Mouse (Mus musculus) embryonic facial prominence, embryonic 12.5 days (tissue): ENCODE measurements around the gene Ten1. TPM values are rescaled to one million over a fixed set of nuclear protein-coding genes. Genes with fewer than 3 reads are reported as not detected.

Source experiments
- ATAC-seq: fragments of 200-750 bp; cut with Nextera tagmentation; 2 replicates; pipeline ENCODE4 v1.8.0; 2017; ENCODE audit not compliant: insufficient number of reproducible peaks, insufficient read depth, low FRiP score, low TSS enrichment
- H3K27ac ChIP-seq: fragments of 300-500 bp; sonication (generic); 2 replicates; pipeline ENCODE4 v1.5.1; 2016; ENCODE audit warnings: mild to moderate bottlenecking
- H3K27me3 ChIP-seq: fragments of 300-500 bp; sonication (generic); 2 replicates; pipeline ENCODE4 v1.6.1; 2016; ENCODE audit warnings: mild to moderate bottlenecking, moderate library complexity
- H3K36me3 ChIP-seq: fragments of 300-500 bp; sonication (generic); 2 replicates; pipeline ENCODE4 v1.6.1; 2016; ENCODE audit warnings: mild to moderate bottlenecking
- H3K4me1 ChIP-seq: fragments of 300-500 bp; sonication (generic); 2 replicates; pipeline ENCODE4 v1.6.1; 2016
- H3K4me2 ChIP-seq: fragments of 300-500 bp; sonication (generic); replicated peaks from 2 replicates; pipeline ENCODE4 v1.6.1; 2016; ENCODE audit warnings: mild to moderate bottlenecking, moderate library complexity
- H3K4me3 ChIP-seq: fragments of 300-500 bp; sonication (generic); 2 replicates; pipeline ENCODE4 v1.5.1; 2016; ENCODE audit warnings: mild to moderate bottlenecking
- H3K9ac ChIP-seq: fragments of 300-500 bp; sonication (generic); 2 replicates; pipeline ENCODE4 v1.6.1; 2016; ENCODE audit warnings: mild to moderate bottlenecking, moderate library complexity
- H3K9me3 ChIP-seq: fragments of 300-500 bp; sonication (generic); 2 replicates; pipeline ENCODE4 v1.6.1; 2016; ENCODE audit warnings: mild to moderate bottlenecking, moderate library complexity
- WGBS: fragments of 180-500 bp; shearing (Covaris S2); methylation state at CpG from one replicate; pipeline ENCODE4 v1.1.7; 2016; 5-methylcytosine and 5-hydroxymethylcytosine counted together
- polyA plus RNA-seq: library from polyadenylated mRNA; unstranded; fragments of >200 nt; fragmentation: Nextera tagmentation; extraction: Ambion mirVana; gene quantifications from 2 replicates; pipeline ENCODE4 v1.2.1, GENCODE M21; 2016

The Ten1 gene
- polyA plus RNA-seq: 66.5 and 71.9 TPM in 2 replicates

- Histone ChIP-seq H3K4me2 (peak within 1 kb of the TSS; percentile 77), H3K27me3 (no peaks in the 10 kb centered on the region)
Observed at GRCm38 (mm10) chr11:116198639-116199531, at the start of gene Ten1, which contains the start of gene Acox1. Gene Ten1 (plus strand): TSS chr11:116198855. Gene Acox1 (minus strand): TSS chr11:116199045.

GRCm38 (mm10) chr11:116149341-116149740 is 49.3 kb upstream of the Ten1 start:
- H3K36me3 ChIP-seq: peaks cover 99% of the 10 kb centered on the region
- H3K9ac ChIP-seq: no peak overlapping the region
- H3K27me3 ChIP-seq: no peaks in the 10 kb centered on the region
- H3K27ac ChIP-seq: no peak overlapping the region
- WGBS: 85% methylated on average over 6 of the region's 6 CpGs
- no peaks in the 10 kb centered on the region for H3K9me3 ChIP-seq
- H3K4me1 ChIP-seq: no peaks in the 10 kb centered on the region
- H3K4me3 ChIP-seq: no peak overlapping the region
- no peak for ATAC-seq
- H3K4me2 ChIP-seq: no peak overlapping the region

More at GRCm38 (mm10) chr11:116198639-116199531, at the start of gene Ten1, which contains the start of gene Acox1:
- H3K27ac ChIP-seq: peak within 1 kb of the TSS; percentile 91
- H3K9me3 ChIP-seq: no peaks in the 10 kb centered on the region
- ATAC-seq: peak; percentile 97
- H3K36me3 ChIP-seq: no peaks in the 10 kb centered on the region
- under 1% methylated on average over 62 of the region's 62 CpGs for WGBS
- peak within 1 kb of the TSS; percentile 73 for H3K4me3 ChIP-seq
- H3K9ac ChIP-seq: peak within 1 kb of the TSS; percentile 80
- H3K4me1 ChIP-seq: peaks cover 8% of the 10 kb centered on the region; the same call in 1 of the 2 replicates

- H3K9ac ChIP-seq: no peak overlapping the region
- H3K9me3 ChIP-seq: no peaks in the 10 kb centered on the region
- no peaks in the 10 kb centered on the region for H3K4me1 ChIP-seq
- no peak overlapping the region for H3K4me2 ChIP-seq
- H3K27ac ChIP-seq: no peak overlapping the region
- H3K27me3 ChIP-seq: no peaks in the 10 kb centered on the region
- peaks cover 99% of the 10 kb centered on the region for H3K36me3 ChIP-seq
- no peak for ATAC-seq
- WGBS: 92% methylated on average over 2 of the region's 2 CpGs
- no peak overlapping the region for H3K4me3 ChIP-seq
Observed at GRCm38 (mm10) chr11:116150960-116151359, 47.7 kb upstream of the Ten1 start.

GRCm38 (mm10) chr11:116161312-116161711 is 37.3 kb upstream of the Ten1 start:
- ATAC-seq: no peak
- WGBS: 60% methylated on average over 12 of the region's 12 CpGs
- Histone ChIP-seq H3K4me2 (no peak overlapping the region), H3K27me3 (no peaks in the 10 kb centered on the region), H3K27ac (no peak overlapping the region), H3K4me3 (no peak overlapping the region), H3K36me3 (peaks cover 74% of the 10 kb centered on the region), H3K9ac (no peak overlapping the region), H3K4me1 (no peaks in the 10 kb centered on the region), H3K9me3 (no peaks in the 10 kb centered on the region)

- 75% methylated on average over 10 of the region's 10 CpGs for WGBS
- Histone ChIP-seq H3K27ac (no peak overlapping the region), H3K36me3 (peaks cover 66% of the 10 kb centered on the region), H3K9me3 (no peaks in the 10 kb centered on the region), H3K4me1 (peaks cover 8% of the 10 kb centered on the region), H3K4me2 (no peak overlapping the region), H3K9ac (no peak overlapping the region), H3K4me3 (no peak overlapping the region), H3K27me3 (no peaks in the 10 kb centered on the region)
- no peak for ATAC-seq
Observed at GRCm38 (mm10) chr11:116162146-116162545, 36.5 kb upstream of the Ten1 start.

GRCm38 (mm10) chr11:116163002-116163401 is 35.7 kb upstream of the Ten1 start:
- H3K27me3 ChIP-seq: no peaks in the 10 kb centered on the region
- no peak overlapping the region for H3K4me3 ChIP-seq
- no peak overlapping the region for H3K4me2 ChIP-seq
- ATAC-seq: no peak
- peaks cover 57% of the 10 kb centered on the region for H3K36me3 ChIP-seq
- H3K9ac ChIP-seq: no peak overlapping the region
- no peaks in the 10 kb centered on the region for H3K9me3 ChIP-seq
- peaks cover 8% of the 10 kb centered on the region for H3K4me1 ChIP-seq
- no peak overlapping the region for H3K27ac ChIP-seq
- 49% methylated on average over 9 of the region's 9 CpGs for WGBS

- H3K27me3 ChIP-seq: no peaks in the 10 kb centered on the region
- H3K4me1 ChIP-seq: peaks cover 8% of the 10 kb centered on the region
- H3K36me3 ChIP-seq: peaks cover 25% of the 10 kb centered on the region
- peak overlapping the region; percentile 64 for H3K4me3 ChIP-seq
- peak overlapping the region; percentile 84 for H3K27ac ChIP-seq
- 10% methylated on average over 6 of the region's 6 CpGs for WGBS
- no peaks in the 10 kb centered on the region for H3K9me3 ChIP-seq
- peak overlapping the region; percentile 73 for H3K9ac ChIP-seq
- peak overlapping the region; percentile 75 for H3K4me2 ChIP-seq
- ATAC-seq: no peak
Observed at GRCm38 (mm10) chr11:116167232-116167631, 31.4 kb upstream of the Ten1 start.

GRCm38 (mm10) chr11:116167884-116168439 is 30.7 kb upstream of the Ten1 start, which contains the start of gene Fbf1:
Gene Fbf1 (minus strand): TSS chr11:116168166.
- H3K4me3 ChIP-seq: peak within 1 kb of the TSS; percentile 64
- under 1% methylated on average over 40 of the region's 40 CpGs for WGBS
- H3K4me1 ChIP-seq: peaks cover 8% of the 10 kb centered on the region
- no peaks in the 10 kb centered on the region for H3K9me3 ChIP-seq
- H3K27ac ChIP-seq: peak within 1 kb of the TSS; percentile 84
- H3K9ac ChIP-seq: peak within 1 kb of the TSS; percentile 73
- peak; percentile 95 for ATAC-seq
- H3K4me2 ChIP-seq: peak within 1 kb of the TSS; percentile 75
- peaks cover 31% of the 10 kb centered on the region for H3K36me3 ChIP-seq
- no peaks in the 10 kb centered on the region for H3K27me3 ChIP-seq

GRCm38 (mm10) chr11:116169214-116169613 is 29.4 kb upstream of the Ten1 start:
- H3K4me1 ChIP-seq: peaks cover 8% of the 10 kb centered on the region
- 85% methylated on average over 3 of the region's 3 CpGs for WGBS
- no peak overlapping the region for H3K9ac ChIP-seq
- H3K36me3 ChIP-seq: peaks cover 31% of the 10 kb centered on the region
- H3K4me3 ChIP-seq: no peak overlapping the region
- H3K9me3 ChIP-seq: no peaks in the 10 kb centered on the region
- ATAC-seq: no peak
- H3K27me3 ChIP-seq: no peaks in the 10 kb centered on the region
- no peak overlapping the region for H3K4me2 ChIP-seq
- H3K27ac ChIP-seq: no peak overlapping the region

- no peak for ATAC-seq
- H3K4me3 ChIP-seq: no peak overlapping the region
- H3K4me1 ChIP-seq: peaks cover 8% of the 10 kb centered on the region
- 80% methylated on average over 5 of the region's 5 CpGs for WGBS
- H3K4me2 ChIP-seq: no peak overlapping the region
- no peak overlapping the region for H3K9ac ChIP-seq
- no peaks in the 10 kb centered on the region for H3K27me3 ChIP-seq
- no peaks in the 10 kb centered on the region for H3K9me3 ChIP-seq
- H3K27ac ChIP-seq: no peak overlapping the region
- peaks cover 32% of the 10 kb centered on the region for H3K36me3 ChIP-seq
Observed at GRCm38 (mm10) chr11:116170003-116170800, 28.5 kb upstream of the Ten1 start.

GRCm38 (mm10) chr11:116171959-116172358 is 26.7 kb upstream of the Ten1 start:
- H3K4me3 ChIP-seq: no peak overlapping the region
- no peak overlapping the region for H3K9ac ChIP-seq
- peaks cover 40% of the 10 kb centered on the region for H3K36me3 ChIP-seq
- no peak overlapping the region for H3K4me2 ChIP-seq
- WGBS: 80% methylated on average over 2 of the region's 2 CpGs
- peaks cover 1% of the 10 kb centered on the region for H3K4me1 ChIP-seq
- no peak overlapping the region for H3K27ac ChIP-seq
- no peak for ATAC-seq
- no peaks in the 10 kb centered on the region for H3K27me3 ChIP-seq
- H3K9me3 ChIP-seq: no peaks in the 10 kb centered on the region
